Mouse (Mus musculus) kidney, adult 10 weeks (tissue): ENCODE results near the gene Klhl40. TPM values are rescaled to one million over a fixed set of nuclear protein-coding genes. Genes with fewer than 3 reads are reported as not detected.

Experiments used
- polyA plus RNA-seq: library from polyadenylated mRNA; stranded (reverse); fragments of 350-450 nt; fragmentation: Illumina TruSeq; extraction: RNeasy Lipid Tissue Mini Kit (QIAGEN cat#74804); gene quantifications from one replicate; pipeline ENCODE4 v1.2.3, GENCODE M21; 2014; ENCODE audit warnings: low read depth, low replicate concordance

Klhl40 gene
- not detected for polyA plus RNA-seq

GRCm38 (mm10) chr9:121777484-121778065 lies at the start of gene Klhl40:
Gene Klhl40 (plus strand): TSS chr9:121777607.

GRCm38 (mm10) chr9:121759091-121760081 lies 18.0 kb upstream of the Klhl40 start, which contains the start of gene Zfp651:
Gene Zfp651 (plus strand): TSS chr9:121759330.

GRCm38 (mm10) chr9:121791757-121792521 lies 14.5 kb downstream of the Klhl40 start, which contains the start of gene Hhatl:
Gene Hhatl (minus strand): TSS chr9:121792507.

Other genes starting within 250 kb of the Klhl40 start
- not detected for gene Lyzl4, start 135.5 kb upstream of the Klhl40 start, polyA plus RNA-seq
- gene Vipr1, start 134.9 kb upstream of the Klhl40 start, polyA plus RNA-seq, result 0.24 TPM
- gene Sec22c, start 72.1 kb upstream of the Klhl40 start, polyA plus RNA-seq, result 6.2 TPM
- 77.1 TPM for gene Ss18l2, start 67.3 kb upstream of the Klhl40 start, polyA plus RNA-seq
- 81.3 TPM for gene Nktr, start 58.4 kb upstream of the Klhl40 start, polyA plus RNA-seq
- 0.08 TPM for gene Zfp651, start 18.3 kb upstream of the Klhl40 start, polyA plus RNA-seq
- gene Hhatl, start 14.9 kb downstream of the Klhl40 start, polyA plus RNA-seq, result not detected
- gene Ccdc13, start 61.9 kb downstream of the Klhl40 start, polyA plus RNA-seq, result not detected
- gene Higd1a, start 80.8 kb downstream of the Klhl40 start, polyA plus RNA-seq, result 76.6 TPM
- gene Ackr2, start 120.7 kb downstream of the Klhl40 start, polyA plus RNA-seq, result 0.32 TPM
- gene Cyp8b1, start 138.7 kb downstream of the Klhl40 start, polyA plus RNA-seq, result not detected
- gene Fam198a, start 173.4 kb downstream of the Klhl40 start, polyA plus RNA-seq, result 0.12 TPM
- gene Pomgnt2, start 219.5 kb downstream of the Klhl40 start, polyA plus RNA-seq, result 0.61 TPM